Mouse (Mus musculus) cerebellum, adult (tissue): ENCODE data around the gene 2610001J05Rik.
"Not testable (repeated sequence)": the region's sequence is repeated elsewhere in the genome, so short reads cannot be mapped to it uniquely, and the experiment has no call there.

Experiments
- ATAC-seq: cut with Nextera tagmentation; 2 replicates; pipeline ENCODE4 v1.9.2; 2017; ENCODE audit warnings: mild to moderate bottlenecking, moderate library complexity, mixed read lengths; ENCODE audit not compliant: insufficient number of reproducible peaks, low FRiP score, low TSS enrichment

Gene 2610001J05Rik

DNA sequence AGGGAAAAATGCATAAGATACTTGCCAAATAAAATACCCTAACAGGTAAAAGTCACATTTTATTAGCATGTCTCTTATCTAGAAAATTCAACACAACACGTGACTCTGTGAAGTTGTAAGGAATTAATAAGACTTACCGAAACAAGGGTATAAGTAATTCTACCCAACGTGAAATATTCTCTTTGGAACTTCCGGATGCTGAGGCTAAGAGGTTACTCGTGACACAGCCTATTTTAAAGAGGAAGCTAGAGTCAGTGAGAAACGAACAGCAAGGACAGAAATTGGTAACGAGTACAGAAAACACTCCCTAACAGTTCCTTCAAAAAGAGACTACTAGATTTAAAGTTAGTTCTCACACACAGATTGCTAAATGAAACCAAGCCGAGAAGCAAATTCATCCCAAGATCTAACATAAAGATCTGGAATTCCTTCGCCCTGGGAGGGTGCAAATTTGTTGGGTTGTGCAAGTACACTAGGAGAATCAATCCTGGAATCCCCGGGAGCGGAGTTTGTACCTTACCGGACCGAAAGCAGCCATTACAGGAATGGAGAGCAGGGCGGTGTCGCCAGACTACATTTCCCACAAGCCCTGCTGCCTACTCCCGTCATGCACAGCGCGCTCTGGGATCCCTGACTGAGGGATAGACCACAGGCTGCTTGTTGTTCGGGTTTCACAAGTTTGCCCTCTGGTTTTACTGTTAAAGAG is at the start of gene 2610001J05Rik:
Gene 2610001J05Rik, minus strand, starts transcription at position 600 of the 706 bp plus-strand sequence.
- ATAC-seq = peak; percentile 100

- no peak for ATAC-seq
Observed at GRCm38 (mm10) chr6:13909762-13910537, 38.6 kb upstream of the 2610001J05Rik start.

GRCm38 (mm10) chr6:13902941-13903627 is 31.8 kb upstream of the 2610001J05Rik start:
- peak; percentile 87 for ATAC-seq

- peak; percentile 97 for ATAC-seq
Observed at GRCm38 (mm10) chr6:13884877-13885592, 13.7 kb upstream of the 2610001J05Rik start.

DNA sequence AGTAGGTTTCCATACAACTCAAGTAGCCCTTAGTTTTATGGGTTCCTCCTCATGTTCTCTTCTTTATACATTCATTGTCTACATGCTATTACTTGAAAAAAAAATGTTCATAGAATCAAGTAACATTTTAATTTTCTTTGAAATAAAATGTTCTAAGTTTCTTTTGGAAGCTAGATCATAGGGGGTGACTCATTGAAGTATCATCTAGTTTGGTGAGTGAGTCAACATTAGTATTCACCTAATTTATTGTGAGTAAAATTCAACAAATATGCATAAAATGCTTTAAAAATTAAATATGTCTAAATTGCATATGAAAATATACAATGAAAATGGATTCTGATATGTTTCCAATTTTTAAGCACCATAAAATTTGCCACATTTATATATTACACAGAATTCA is 11.6 kb upstream of the 2610001J05Rik start:
- no peak for ATAC-seq

DNA sequence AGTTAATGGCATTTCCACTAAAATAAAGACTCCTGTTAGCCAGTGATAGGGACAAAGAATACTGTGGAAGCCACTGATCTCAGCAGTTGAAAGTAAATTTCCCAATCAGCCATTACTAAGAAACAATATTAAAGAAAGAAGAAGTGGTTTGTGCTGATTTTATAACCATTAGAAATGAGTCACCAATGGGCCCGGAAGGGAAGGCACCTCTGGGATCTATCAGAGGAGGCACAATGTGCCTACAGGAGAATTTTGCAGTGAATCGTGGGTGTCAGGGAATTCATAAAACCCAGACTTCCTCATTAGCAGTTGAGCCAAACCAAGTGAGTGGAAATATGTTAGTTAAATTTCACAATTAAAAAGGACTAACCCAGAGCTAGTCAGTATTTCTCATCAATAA is 2.6 kb upstream of the 2610001J05Rik start:
- ATAC-seq = no peak

GRCm38 (mm10) chr6:13872076-13872475 is 758 bp upstream of the 2610001J05Rik start:
- no peak for ATAC-seq

DNA sequence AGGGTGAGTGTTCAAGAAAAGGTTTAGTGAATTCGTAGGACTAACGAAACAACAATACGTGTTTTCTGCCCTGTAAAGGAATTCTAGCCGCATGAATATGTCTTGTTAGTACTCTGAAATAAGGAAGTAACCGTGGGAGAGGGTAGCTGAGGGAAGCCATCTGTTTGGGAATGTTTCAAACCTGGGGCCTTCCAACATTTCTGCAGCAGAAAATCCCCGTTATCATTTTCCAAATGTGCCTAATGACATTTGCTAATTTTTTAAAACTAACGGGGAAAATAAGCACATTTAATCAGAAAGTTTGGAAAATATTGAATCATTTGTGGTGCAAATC is 274 bp upstream of the 2610001J05Rik start:
- peak; percentile 67 for ATAC-seq

GRCm38 (mm10) chr6:13870289-13870741 is 1.0 kb downstream of the 2610001J05Rik start:
- no peak for ATAC-seq

DNA sequence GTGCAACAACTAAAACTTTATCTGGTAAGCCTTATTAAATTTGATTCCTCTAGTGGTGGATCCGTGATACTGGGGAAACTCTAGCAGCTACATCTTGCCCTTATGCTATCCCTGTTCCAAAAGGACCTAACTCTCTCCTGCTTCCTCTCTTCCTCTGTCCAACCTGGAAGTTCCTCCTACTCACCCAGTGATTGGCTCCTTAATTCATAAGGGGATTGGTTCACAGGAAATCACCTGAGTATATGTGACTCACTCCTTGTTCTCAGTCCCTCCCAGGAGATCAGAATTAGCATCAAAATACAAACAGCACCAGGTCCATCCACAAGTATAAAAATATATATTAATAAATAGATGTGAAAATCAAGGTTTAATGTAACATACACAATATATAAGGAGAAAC is 10.7 kb downstream of the 2610001J05Rik start:
- no peak for ATAC-seq

DNA sequence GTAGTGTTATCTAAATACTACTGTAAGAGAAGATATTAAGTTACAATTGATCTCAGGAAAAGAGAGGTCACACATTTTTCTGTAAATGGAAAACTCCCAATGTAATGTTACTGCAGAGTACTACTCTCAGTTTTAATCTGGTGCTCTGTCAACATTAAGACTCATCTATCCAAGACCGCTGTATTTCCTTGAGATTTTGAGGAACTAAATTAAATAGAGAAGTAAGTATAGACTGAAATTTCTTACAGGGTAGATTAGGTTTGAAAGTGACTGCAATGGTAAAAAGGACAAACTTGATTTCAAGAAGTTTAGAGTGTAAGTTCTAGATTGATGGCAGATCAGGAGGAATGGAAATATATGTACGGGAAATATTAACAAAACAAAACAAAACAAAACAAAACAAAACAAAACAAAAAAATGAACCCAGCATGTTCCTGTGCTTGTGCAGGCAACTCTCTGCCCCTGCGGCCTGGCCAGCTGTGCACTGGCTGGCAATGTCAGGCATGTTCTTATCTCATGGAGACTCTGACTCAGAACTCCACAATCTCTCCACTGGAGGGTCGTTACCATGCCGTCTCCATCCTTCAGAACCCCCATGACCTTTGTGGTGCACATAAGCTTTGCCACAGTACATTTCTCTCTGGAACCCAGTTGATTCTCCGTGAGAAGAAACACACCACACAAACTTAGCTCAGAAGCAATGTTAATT is 11.3 kb downstream of the 2610001J05Rik start:
- ATAC-seq = no peak

- ATAC-seq = no peak
Observed at GRCm38 (mm10) chr6:13854230-13854629, 17.1 kb downstream of the 2610001J05Rik start.

GRCm38 (mm10) chr6:13853244-13853643 is 18.1 kb downstream of the 2610001J05Rik start:
- no peak for ATAC-seq

DNA sequence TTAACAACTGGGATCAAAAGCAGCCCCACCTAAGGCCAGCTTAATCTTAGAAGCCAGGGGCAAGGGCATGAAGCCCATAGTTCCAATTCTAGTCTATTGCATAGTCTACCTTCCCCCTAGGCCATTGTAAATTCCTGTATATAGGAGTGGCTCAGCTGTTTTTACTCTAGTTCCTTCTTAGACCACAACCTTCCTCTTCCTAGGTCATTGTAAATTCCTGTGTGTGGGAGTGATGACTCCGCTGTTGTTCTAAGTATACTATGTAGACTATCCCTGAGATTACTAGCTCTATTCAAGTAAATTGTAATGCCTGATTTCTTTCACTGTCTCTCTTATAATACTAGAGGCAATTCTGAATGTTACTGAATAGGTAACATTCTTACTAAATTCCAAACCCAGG is 25.3 kb downstream of the 2610001J05Rik start:
- ATAC-seq = not testable (repeated sequence)

DNA sequence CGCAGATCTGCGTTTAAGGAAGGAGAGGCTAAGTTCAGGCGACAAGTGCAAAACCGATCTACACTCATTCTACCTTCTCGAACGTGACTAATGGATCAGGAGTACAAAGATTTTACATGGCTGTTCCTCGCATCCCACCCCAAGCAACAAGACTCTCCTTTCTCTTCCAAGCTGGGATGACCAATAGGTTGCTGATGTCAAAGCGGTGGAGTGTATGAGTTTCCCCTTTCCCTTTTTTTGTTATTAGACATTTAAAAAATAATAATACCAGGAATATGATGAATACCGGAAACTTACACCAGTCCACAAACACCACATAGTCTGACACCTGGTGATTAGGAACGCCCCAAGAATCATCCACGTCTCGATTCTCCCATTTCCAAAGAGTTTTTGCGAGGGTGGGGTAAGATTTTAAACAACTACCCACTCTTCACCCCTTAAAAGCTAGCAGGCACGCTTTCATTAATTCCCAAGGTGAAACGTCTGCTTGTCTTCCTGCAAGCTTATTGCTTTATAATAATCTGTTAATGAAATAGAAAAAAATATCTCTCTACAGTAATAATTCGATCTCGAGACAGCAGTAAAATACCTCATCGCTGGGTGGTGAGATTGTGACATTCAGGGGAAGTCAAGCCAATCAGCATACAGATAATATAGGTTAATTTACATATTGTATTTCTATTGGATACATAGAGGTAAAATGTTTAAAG is 31.8 kb downstream of the 2610001J05Rik start, which contains the start of gene Gpr85:
Gene Gpr85, minus strand, starts transcription at position 598 of the 710 bp plus-strand sequence.
- 0 out of 2 replicates have a peak, but pooled peaks have one; percentile 28 for ATAC-seq

DNA sequence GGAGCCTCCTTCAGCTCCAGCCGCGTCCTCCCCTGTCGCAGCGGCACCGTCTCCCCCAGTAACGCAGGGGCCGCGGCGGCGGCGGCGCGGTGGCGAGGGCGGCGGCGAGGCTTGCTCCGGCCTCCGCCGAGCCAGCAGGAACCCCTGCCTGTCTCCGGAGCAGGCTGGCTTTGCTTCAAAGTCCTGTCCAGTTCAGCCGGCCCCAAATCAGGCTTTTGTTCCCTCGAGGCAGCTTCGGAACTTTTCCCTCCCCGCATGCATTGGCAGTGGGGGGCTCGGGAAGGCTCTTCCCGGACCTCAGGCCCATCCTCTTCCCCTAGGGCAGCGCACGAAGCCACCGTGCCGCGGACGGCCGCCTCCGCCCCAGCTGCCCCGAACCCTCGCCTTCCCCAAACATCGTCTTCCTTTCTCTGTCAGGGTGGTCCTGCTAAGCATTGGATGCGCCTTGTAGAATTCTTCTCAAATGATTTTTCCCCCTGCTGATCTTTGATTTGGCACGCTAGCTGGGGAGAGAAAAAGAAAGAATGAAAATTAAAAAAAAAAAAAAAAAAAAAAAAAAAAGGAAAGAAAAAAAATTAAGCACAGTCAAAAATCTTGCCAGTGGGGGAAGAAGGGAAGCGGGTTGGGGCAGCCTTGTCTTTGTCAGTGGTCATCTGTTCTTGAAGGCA is 32.5 kb downstream of the 2610001J05Rik start:
- ATAC-seq = peak; percentile 74

DNA sequence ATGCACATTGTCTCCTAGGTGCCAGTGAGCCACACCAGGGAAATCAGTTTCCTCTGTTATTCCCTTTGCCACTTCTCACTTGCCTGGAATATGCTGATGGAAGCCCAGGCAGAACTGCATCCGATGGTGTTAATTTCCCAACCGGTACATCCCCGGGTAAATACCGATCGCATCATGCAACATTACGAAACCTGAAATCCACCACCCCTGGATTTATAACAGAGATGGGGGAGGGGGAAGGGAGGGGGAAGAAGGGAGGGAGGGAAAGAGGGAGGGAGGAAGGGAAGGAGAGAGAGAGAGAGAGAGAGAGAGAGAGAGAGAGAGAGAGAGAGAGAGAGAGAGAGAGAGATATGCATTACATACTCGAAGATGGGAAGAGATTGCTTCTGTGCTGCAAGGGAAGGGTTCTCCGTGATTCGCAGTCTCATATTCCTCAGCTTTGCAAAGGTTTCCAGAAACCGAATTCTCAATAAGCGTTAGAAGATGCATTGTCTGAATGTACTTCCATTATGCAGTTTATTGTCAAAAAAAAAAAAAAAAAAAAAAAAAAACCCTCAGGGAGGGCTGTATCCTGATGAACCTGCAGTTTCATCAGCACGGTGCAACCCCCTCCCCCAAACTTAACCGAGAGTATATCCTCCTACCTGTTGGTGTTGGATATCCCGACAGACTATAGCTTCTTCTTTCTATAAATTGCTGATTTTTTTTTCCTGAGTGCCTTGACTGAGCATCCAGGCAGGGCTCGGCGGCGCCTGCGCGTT is 33.2 kb downstream of the 2610001J05Rik start:
- ATAC-seq = no peak
